Mouse (Mus musculus): ENCODE measurements at regions not wholly inside any gene's neighbourhood (a gene's known extent, or its start where the extent isn't known, plus 50 kb on each side); places are given as distances from the start of the nearest gene placed in this dataset.

DNA sequence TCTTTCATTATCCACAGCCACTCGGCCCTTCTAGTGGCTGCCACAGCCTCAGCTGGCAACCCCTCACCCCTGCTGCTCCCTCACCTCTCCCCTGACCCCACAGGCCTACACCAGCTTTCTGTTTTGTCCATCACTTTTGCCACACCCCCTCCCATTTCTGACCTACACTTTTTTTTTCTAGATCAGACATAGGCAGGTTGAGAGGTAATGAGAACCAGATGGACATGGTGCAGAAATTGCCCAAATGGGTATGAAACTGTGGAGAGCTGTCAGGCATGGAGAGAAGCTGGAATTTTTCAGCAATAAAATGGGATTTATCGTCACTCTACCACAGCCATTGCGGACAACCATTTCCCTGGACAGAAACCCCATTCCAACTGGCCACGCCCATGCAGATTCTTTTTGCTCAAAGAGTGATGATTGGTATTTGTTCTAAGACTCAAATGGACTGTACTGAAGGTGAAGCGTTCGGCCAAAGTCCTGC is 260.2 kb downstream of the Meis1 start:
- TF ChIP-seq EP300 (IDR thresholded peaks at IDR 0.05; ENCODE audit: low read depth) (no peak), CTCF (IDR thresholded peaks at IDR 0.05; ENCODE audit: low read depth) (no peak)

Data from liver, embryonic 14.5 days (tissue).